Mouse (Mus musculus): ENCODE data around the gene Ccdc36.

Ccdc36 gene

GRCm38 (mm10) chr9:108378234-108378633 is 50.0 kb downstream of the Ccdc36 start:
- DNase-seq (ENCODE audit: low spot score), result no peak
